Mouse (Mus musculus): ENCODE measurements at regions not wholly inside any gene's neighbourhood (a gene's known extent, or its start where the extent isn't known, plus 50 kb on each side); places are given as distances from the start of the nearest gene placed in this dataset.

- no peak overlapping the region for H3K27ac ChIP-seq (ENCODE audit: insufficient read depth, low read depth, low read length)
- H3K4me3 ChIP-seq (ENCODE audit: insufficient read depth, low read length): no peak overlapping the region
- TF ChIP-seq CTCF (IDR thresholded peaks at IDR 0.05; ENCODE audit: low read depth, low read length) (no peak), POLR2A (IDR thresholded peaks at IDR 0.05; ENCODE audit: borderline replicate concordance, low read depth, low read length) (no peak)
- H3K4me1 ChIP-seq (ENCODE audit: control insufficient read depth, insufficient read depth, low read length): no peaks in the 10 kb centered on the region
Measured at GRCm38 (mm10) chr3:57128606-57129005, 173.2 kb downstream of the Tm4sf1 start.

- Histone ChIP-seq H3K4me1 (ENCODE audit: control insufficient read depth, insufficient read depth, low read length) (no peaks in the 10 kb centered on the region), H3K27ac (ENCODE audit: insufficient read depth, low read depth, low read length) (no peak overlapping the region), H3K4me3 (ENCODE audit: insufficient read depth, low read length) (no peak overlapping the region)
- no peak for TF ChIP-seq POLR2A (IDR thresholded peaks at IDR 0.05; ENCODE audit: borderline replicate concordance, low read depth, low read length)
- TF ChIP-seq CTCF (IDR thresholded peaks at IDR 0.05; ENCODE audit: low read depth, low read length): no peak
Measured at GRCm38 (mm10) chr3:57125792-57126485, 175.8 kb downstream of the Tm4sf1 start.

- H3K4me1 ChIP-seq (ENCODE audit: control insufficient read depth, insufficient read depth, low read length): no peaks in the 10 kb centered on the region
- TF ChIP-seq CTCF (IDR thresholded peaks at IDR 0.05; ENCODE audit: low read depth, low read length) (no peak), POLR2A (IDR thresholded peaks at IDR 0.05; ENCODE audit: borderline replicate concordance, low read depth, low read length) (no peak)
- no peak overlapping the region for H3K4me3 ChIP-seq (ENCODE audit: insufficient read depth, low read length)
- H3K27ac ChIP-seq (ENCODE audit: insufficient read depth, low read depth, low read length): no peak overlapping the region
Measured at GRCm38 (mm10) chr3:57118016-57118415, 183.8 kb downstream of the Tm4sf1 start.

- no peaks in the 10 kb centered on the region for H3K4me1 ChIP-seq (ENCODE audit: control insufficient read depth, insufficient read depth, low read length)
- no peak overlapping the region for H3K4me3 ChIP-seq (ENCODE audit: insufficient read depth, low read length)
- TF ChIP-seq CTCF (IDR thresholded peaks at IDR 0.05; ENCODE audit: low read depth, low read length): no peak
- no peak for TF ChIP-seq POLR2A (IDR thresholded peaks at IDR 0.05; ENCODE audit: borderline replicate concordance, low read depth, low read length)
- no peak overlapping the region for H3K27ac ChIP-seq (ENCODE audit: insufficient read depth, low read depth, low read length)
Measured at GRCm38 (mm10) chr3:57102254-57102653, 199.5 kb downstream of the Tm4sf1 start.

- H3K4me3 ChIP-seq (ENCODE audit: insufficient read depth, low read length): no peak overlapping the region
- TF ChIP-seq CTCF (IDR thresholded peaks at IDR 0.05; ENCODE audit: low read depth, low read length): no peak
- TF ChIP-seq POLR2A (IDR thresholded peaks at IDR 0.05; ENCODE audit: borderline replicate concordance, low read depth, low read length): no peak
- H3K4me1 ChIP-seq (ENCODE audit: control insufficient read depth, insufficient read depth, low read length): no peaks in the 10 kb centered on the region
- H3K27ac ChIP-seq (ENCODE audit: insufficient read depth, low read depth, low read length): no peak overlapping the region
Measured at GRCm38 (mm10) chr3:57100515-57100914, 201.3 kb downstream of the Tm4sf1 start.

- TF ChIP-seq POLR2A (IDR thresholded peaks at IDR 0.05; ENCODE audit: borderline replicate concordance, low read depth, low read length): no peak
- TF ChIP-seq CTCF (IDR thresholded peaks at IDR 0.05; ENCODE audit: low read depth, low read length): no peak
- Histone ChIP-seq H3K27ac (ENCODE audit: insufficient read depth, low read depth, low read length) (no peak overlapping the region), H3K4me1 (ENCODE audit: control insufficient read depth, insufficient read depth, low read length) (no peaks in the 10 kb centered on the region), H3K4me3 (ENCODE audit: insufficient read depth, low read length) (no peak overlapping the region)
Measured at GRCm38 (mm10) chr3:57094936-57095335, 206.9 kb downstream of the Tm4sf1 start.

- Histone ChIP-seq H3K4me3 (ENCODE audit: insufficient read depth, low read length) (no peak overlapping the region), H3K4me1 (ENCODE audit: control insufficient read depth, insufficient read depth, low read length) (no peaks in the 10 kb centered on the region), H3K27ac (ENCODE audit: insufficient read depth, low read depth, low read length) (no peak overlapping the region)
- no peak for TF ChIP-seq CTCF (IDR thresholded peaks at IDR 0.05; ENCODE audit: low read depth, low read length)
- TF ChIP-seq POLR2A (IDR thresholded peaks at IDR 0.05; ENCODE audit: borderline replicate concordance, low read depth, low read length): no peak
Measured at GRCm38 (mm10) chr3:57093201-57093940, 208.4 kb downstream of the Tm4sf1 start.

GRCm38 (mm10) chr3:57074516-57074915 lies 227.3 kb downstream of the Tm4sf1 start:
- Histone ChIP-seq H3K4me3 (ENCODE audit: insufficient read depth, low read length) (no peak overlapping the region), H3K27ac (ENCODE audit: insufficient read depth, low read depth, low read length) (no peak overlapping the region), H3K4me1 (ENCODE audit: control insufficient read depth, insufficient read depth, low read length) (no peaks in the 10 kb centered on the region)
- TF ChIP-seq POLR2A (IDR thresholded peaks at IDR 0.05; ENCODE audit: borderline replicate concordance, low read depth, low read length) (no peak), CTCF (IDR thresholded peaks at IDR 0.05; ENCODE audit: low read depth, low read length) (no peak)

- TF ChIP-seq POLR2A (IDR thresholded peaks at IDR 0.05; ENCODE audit: borderline replicate concordance, low read depth, low read length): no peak
- no peak for TF ChIP-seq CTCF (IDR thresholded peaks at IDR 0.05; ENCODE audit: low read depth, low read length)
- Histone ChIP-seq H3K27ac (ENCODE audit: insufficient read depth, low read depth, low read length) (no peak overlapping the region), H3K4me3 (ENCODE audit: insufficient read depth, low read length) (no peak overlapping the region), H3K4me1 (ENCODE audit: control insufficient read depth, insufficient read depth, low read length) (no peaks in the 10 kb centered on the region)
Measured at GRCm38 (mm10) chr3:57073962-57074506, 227.8 kb downstream of the Tm4sf1 start.

- H3K27ac ChIP-seq (ENCODE audit: insufficient read depth, low read depth, low read length): no peak overlapping the region
- H3K4me1 ChIP-seq (ENCODE audit: control insufficient read depth, insufficient read depth, low read length): no peaks in the 10 kb centered on the region
- no peak overlapping the region for H3K4me3 ChIP-seq (ENCODE audit: insufficient read depth, low read length)
- no peak for TF ChIP-seq CTCF (IDR thresholded peaks at IDR 0.05; ENCODE audit: low read depth, low read length)
- no peak for TF ChIP-seq POLR2A (IDR thresholded peaks at IDR 0.05; ENCODE audit: borderline replicate concordance, low read depth, low read length)
Measured at GRCm38 (mm10) chr3:57033021-57033420, 268.8 kb downstream of the Tm4sf1 start.
